Mouse (Mus musculus) liver, adult 2 months (tissue): Measurements from ENCODE around the gene Mknk1.

Experiments
- CTCF ChIP-seq: fragments of 200-500 bp; IDR thresholded peaks from 2 replicates; pipeline ENCODE4 v1.5.1; 2011; ENCODE audit warnings: low read depth, low read length, control low read depth
- POLR2A ChIP-seq: fragments of 200-500 bp; IDR thresholded peaks from 2 replicates; pipeline ENCODE4 v1.6.1; 2011; ENCODE audit warnings: low read length, control low read depth; ENCODE audit not compliant: insufficient read depth; ENCODE audit errors: extremely low read depth

DNA sequence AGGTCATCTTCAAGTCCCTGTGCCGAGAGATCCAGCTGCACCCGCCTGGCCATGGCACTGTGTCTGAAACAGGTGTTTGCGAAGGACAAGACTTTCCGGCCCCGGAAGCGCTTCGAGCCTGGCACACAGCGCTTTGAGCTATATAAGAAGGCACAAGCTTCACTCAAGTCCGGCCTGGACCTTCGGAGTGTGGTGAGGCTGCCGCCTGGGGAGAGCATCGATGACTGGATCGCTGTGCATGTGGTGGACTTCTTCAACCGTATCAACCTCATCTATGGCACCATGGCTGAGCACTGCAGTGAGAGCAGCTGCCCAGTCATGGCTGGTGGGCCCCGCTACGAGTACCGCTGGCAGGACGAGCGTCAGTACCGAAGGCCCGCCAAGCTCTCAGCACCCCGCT lies 7.8 kb upstream of the Mknk1 start:
- no peak for TF ChIP-seq CTCF
- TF ChIP-seq POLR2A = no peak
